Mouse (Mus musculus) ES-E14 (cell line): Measurements from ENCODE around the gene Ralgapa2. TPM values are rescaled to one million over a fixed set of nuclear protein-coding genes. Genes with fewer than 3 reads are reported as not detected.

Experiments used
- DNase-seq: peaks from one replicate; pipeline ENCODE4 v3.0.0-alpha.2; 2013; ENCODE audit warnings: low read depth, low spot score
- H3K27ac ChIP-seq: 2 replicates; pipeline ENCODE4 v1.5.1; 2012; ENCODE audit warnings: low read depth, mild to moderate bottlenecking, low read length, moderate library complexity, mixed read lengths; ENCODE audit not compliant: poor library complexity, insufficient read depth, severe bottlenecking
- H3K36me3 ChIP-seq: 2 replicates; pipeline ENCODE4 v1.6.1; 2012; ENCODE audit warnings: mild to moderate bottlenecking, low read length, moderate library complexity, mixed read lengths; ENCODE audit not compliant: control insufficient read depth, poor library complexity, insufficient read depth, severe bottlenecking
- H3K4me1 ChIP-seq, 2 experiments: fragments of 150-350 bp in 1 of 2; sonication (generic) in 1 of 2; 2 replicates each; pipeline ENCODE4 v1.6.1; 2012; ENCODE audit warnings: low read length in 2 of 2, mild to moderate bottlenecking in 1 of 2, mixed read lengths in 1 of 2; ENCODE audit not compliant: control insufficient read depth in 2 of 2, insufficient read depth in 2 of 2, poor library complexity in 1 of 2
- H3K4me3 ChIP-seq, 2 experiments: fragments of 150-350 bp in 1 of 2; sonication (generic) in 1 of 2; 2 replicates each; pipeline ENCODE4 v1.5.1; 2012; ENCODE audit warnings: low read length in 2 of 2, low read depth in 1 of 2, mild to moderate bottlenecking in 1 of 2, mixed read lengths in 1 of 2; ENCODE audit not compliant: insufficient read depth in 1 of 2, poor library complexity in 1 of 2, severe bottlenecking in 1 of 2
- H3K9ac ChIP-seq: 2 replicates; pipeline ENCODE4 v1.6.1; 2012; ENCODE audit warnings: low read depth, mild to moderate bottlenecking, low read length, mixed read lengths; ENCODE audit not compliant: poor library complexity, insufficient read depth, severe bottlenecking
- H3K9me3 ChIP-seq: fragments of 150-350 bp; sonication (generic); 2 replicates; pipeline ENCODE4 v1.6.1; 2012; ENCODE audit warnings: low read depth, mild to moderate bottlenecking, low read length; ENCODE audit not compliant: control insufficient read depth, insufficient read depth
- CHD2 ChIP-seq: IDR thresholded peaks from 2 replicates; pipeline ENCODE4 v1.6.1; 2014; ENCODE audit warnings: mild to moderate bottlenecking, low read depth, low read length, inconsistent platforms
- HCFC1 ChIP-seq: IDR thresholded peaks from 2 replicates; pipeline ENCODE4 v1.6.1; 2012; ENCODE audit warnings: low read length, inconsistent platforms, borderline replicate concordance; ENCODE audit not compliant: insufficient read depth
- MAFK ChIP-seq: IDR thresholded peaks from 2 replicates; pipeline ENCODE4 v1.6.1; 2014; ENCODE audit warnings: mild to moderate bottlenecking, low read depth, low read length, inconsistent platforms; ENCODE audit not compliant: insufficient read depth
- ZC3H11A ChIP-seq: IDR thresholded peaks from 2 replicates; pipeline ENCODE4 v1.6.1; 2012; ENCODE audit warnings: low read depth, mild to moderate bottlenecking, inconsistent platforms, low read length, borderline replicate concordance
- ZNF384 ChIP-seq: IDR thresholded peaks from 2 replicates; pipeline ENCODE4 v1.6.1; 2012; ENCODE audit warnings: low read depth, low read length, inconsistent platforms
- in situ Hi-C, 2 experiments: fragments of 600-800 bp; cut with MboI; formaldehyde crosslinking; loops; one replicate each; pipeline ENCODE4 v1.15.1; 2025; ENCODE audit warnings: low sequenced_read_pairs in 2 of 2, inconsistent platforms in 1 of 2; ENCODE audit not compliant: unreplicated experiment in 2 of 2
- total RNA-seq: library from RNA; depleted of rRNA; stranded (reverse); fragments of 300-350 nt; gene quantifications from 2 replicates; pipeline ENCODE4 v1.2.3, GENCODE M21; 2012

Ralgapa2 gene
- total RNA-seq, 1 experiment: 23.0 TPM

- DNase-seq: no peak
- in situ Hi-C loops: no loop called here
- H3K9me3 ChIP-seq: no peaks in the 10 kb centered on the region
- peaks cover 0 to 6% of the 10 kb centered on the region in 2 experiments; a peak in 1 of 4 replicates for H3K4me1 ChIP-seq
- TF ChIP-seq MAFK (no peak), ZNF384 (no peak), HCFC1 (no peak), CHD2 (no peak), ZC3H11A (no peak)
- no peak overlapping the region for H3K27ac ChIP-seq
- no peak overlapping the region for H3K9ac ChIP-seq
- no peaks in the 10 kb centered on the region for H3K36me3 ChIP-seq
- no peak overlapping the region for H3K4me3 ChIP-seq
These were observed 233.8 kb downstream of the Ralgapa2 start for GRCm38 (mm10) chr2:146278381-146278780.

- no peak for DNase-seq
- H3K27ac ChIP-seq: no peak overlapping the region
- H3K4me1 ChIP-seq: no peaks in the 10 kb centered on the region
- in situ Hi-C loops: no loop called here
- TF ChIP-seq ZC3H11A (no peak), MAFK (no peak), ZNF384 (no peak), HCFC1 (no peak)
- no peak overlapping the region for H3K9ac ChIP-seq
- no peaks in the 10 kb centered on the region for H3K36me3 ChIP-seq
- H3K4me3 ChIP-seq: no peak overlapping the region
- no peaks in the 10 kb centered on the region for H3K9me3 ChIP-seq
These were observed 245.6 kb downstream of the Ralgapa2 start for GRCm38 (mm10) chr2:146266539-146266938.

- H3K4me3 ChIP-seq: no peak overlapping the region
These were observed 247.1 kb downstream of the Ralgapa2 start for GRCm38 (mm10) chr2:146265045-146265444.

GRCm38 (mm10) chr2:146262966-146263365 lies 249.2 kb downstream of the Ralgapa2 start:
- DNase-seq: no peak
- Histone ChIP-seq H3K27ac (no peak overlapping the region), H3K9me3 (no peaks in the 10 kb centered on the region), H3K9ac (no peak overlapping the region), H3K4me3 (no peak overlapping the region), H3K4me1 (0 out of 4 replicates have a peak, but pooled peaks cover 0 to 2% of the 10 kb centered on the region in 2 experiments), H3K36me3 (no peaks in the 10 kb centered on the region)
- TF ChIP-seq HCFC1 (no peak), MAFK (no peak), ZC3H11A (no peak), ZNF384 (no peak), CHD2 (no peak)
- in situ Hi-C loops: no loop called here

More at GRCm38 (mm10) chr2:146265045-146265444, 247.1 kb downstream of the Ralgapa2 start:
- H3K9me3 ChIP-seq: no peaks in the 10 kb centered on the region
- DNase-seq: no peak
- H3K27ac ChIP-seq: no peak overlapping the region
- no peak for TF ChIP-seq CHD2
- no peaks in the 10 kb centered on the region for H3K36me3 ChIP-seq
- H3K9ac ChIP-seq: no peak overlapping the region
- H3K4me1 ChIP-seq: no peaks in the 10 kb centered on the region
- in situ Hi-C loops: no loop called here

- no peak overlapping the region for H3K9ac ChIP-seq
- in situ Hi-C loops: no loop called here
- TF ChIP-seq ZNF384 (no peak), MAFK (no peak), CHD2 (no peak), ZC3H11A (no peak), HCFC1 (no peak)
- no peak overlapping the region for H3K27ac ChIP-seq
- no peaks in the 10 kb centered on the region for H3K36me3 ChIP-seq
- no peak overlapping the region for H3K4me3 ChIP-seq
- H3K9me3 ChIP-seq: no peaks in the 10 kb centered on the region
- DNase-seq: no peak
- peaks cover 0 to 4% of the 10 kb centered on the region in 2 experiments; a peak in 2 of 4 replicates for H3K4me1 ChIP-seq
These were observed 249.9 kb downstream of the Ralgapa2 start for GRCm38 (mm10) chr2:146262215-146262614.
